Mouse (Mus musculus): Measurements from ENCODE around the gene Igf2r. TPM values are rescaled to one million over a fixed set of nuclear protein-coding genes. Genes with fewer than 3 reads are reported as not detected.
"Not testable (repeated sequence)": the region's sequence is repeated elsewhere in the genome, so short reads cannot be mapped to it uniquely, and the experiment has no call there.

Gene Igf2r
- polyA plus RNA-seq, 1 experiment from 2014 or later = 6.5 TPM

DNA sequence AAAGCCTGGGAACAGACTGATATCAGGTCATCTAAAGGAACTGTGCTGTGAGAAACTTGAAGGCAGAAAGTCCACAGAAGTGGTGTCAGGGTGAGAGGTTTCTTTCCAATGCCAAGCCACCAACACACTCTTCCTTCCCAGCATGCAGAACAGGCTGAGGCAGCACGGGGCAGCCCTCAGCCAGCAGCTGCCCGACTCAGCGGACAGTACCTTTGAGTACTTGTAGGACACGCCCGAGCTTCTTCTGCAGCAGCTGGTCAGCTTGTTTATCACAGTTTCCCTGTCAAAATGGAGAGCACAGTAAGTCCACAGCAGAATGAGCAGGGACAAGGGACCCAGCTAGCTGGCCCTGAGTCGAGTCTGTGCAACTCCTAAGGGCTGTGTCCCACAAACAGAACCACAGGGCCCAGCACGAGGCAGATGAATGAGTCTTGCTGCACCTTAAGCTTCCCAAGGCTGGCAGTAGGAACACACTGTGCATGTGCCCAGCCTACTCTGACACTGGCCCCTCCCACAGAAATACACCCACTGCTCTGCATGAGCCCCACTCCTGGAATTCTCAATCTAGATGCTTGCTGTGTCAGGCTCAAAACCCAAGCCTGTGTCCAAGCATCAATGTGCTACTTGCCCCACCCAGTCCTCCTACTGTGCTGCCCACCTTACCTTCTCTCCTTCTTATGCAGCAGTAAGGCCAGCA, 84.4 kb downstream of the Igf2r start:
- Histone ChIP-seq H3K27me3 (ENCODE audit: insufficient read depth, low read length) (no peaks in the 10 kb centered on the region), H3K9ac (replicated peaks) (no peak overlapping the region), H3K9me3 (ENCODE audit: low read length) (no peaks in the 10 kb centered on the region), H3K36me3 (replicated peaks; ENCODE audit: insufficient read depth, low read length) (peaks cover 36% of the 10 kb centered on the region), H3K4me2 (ENCODE audit: low read depth, low read length) (no peak overlapping the region), H3K4me3 (ENCODE audit: low read depth, low read length) (no peak overlapping the region), H3K27ac (ENCODE audit: low read depth) (no peak overlapping the region), H3K4me1 (ENCODE audit: insufficient read depth) (no peaks in the 10 kb centered on the region)
- DNase-seq = no peak
- 69% methylated on average over 7 of the region's 7 CpGs for WGBS (ENCODE audit: insufficient replicate concordance)
- TF ChIP-seq EP300 (IDR thresholded peaks at IDR 0.05; ENCODE audit: low read depth) = no peak
- no peak for TF ChIP-seq CTCF (IDR thresholded peaks at IDR 0.05; ENCODE audit: low read depth)
- no peak for ATAC-seq

DNA sequence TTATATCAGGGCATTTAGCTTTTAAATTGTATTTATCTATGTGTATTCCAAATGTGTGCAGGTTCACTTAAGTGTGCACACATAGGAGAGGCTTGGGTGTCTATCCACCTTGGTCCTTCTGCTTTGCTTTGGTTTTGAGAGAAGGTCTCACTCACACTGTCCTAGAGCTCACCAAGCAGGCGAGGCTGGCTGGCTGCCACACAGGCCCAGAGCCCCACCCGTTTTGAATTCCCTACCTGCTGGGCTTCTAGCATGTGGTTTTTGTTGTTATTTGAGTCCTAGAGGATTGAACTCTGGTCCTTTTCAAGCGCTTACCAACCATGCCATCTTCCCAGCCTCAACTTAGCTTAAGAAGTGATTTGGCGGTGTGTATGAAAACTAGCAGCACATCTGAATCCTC, 85.1 kb downstream of the Igf2r start:
- no peak for TF ChIP-seq CTCF (IDR thresholded peaks at IDR 0.05; ENCODE audit: low read depth)
- no peak for TF ChIP-seq EP300 (IDR thresholded peaks at IDR 0.05; ENCODE audit: low read depth)
- no peak overlapping the region for H3K27ac ChIP-seq (ENCODE audit: low read depth)
- peaks cover 31% of the 10 kb centered on the region for H3K36me3 ChIP-seq (replicated peaks; ENCODE audit: insufficient read depth, low read length)
- H3K27me3 ChIP-seq (ENCODE audit: insufficient read depth, low read length) = no peaks in the 10 kb centered on the region
- no peak overlapping the region for H3K9ac ChIP-seq (replicated peaks)
- ATAC-seq (no peak), DNase-seq (no peak)
- no peaks in the 10 kb centered on the region for H3K4me1 ChIP-seq (ENCODE audit: insufficient read depth)
- no peak overlapping the region for H3K4me2 ChIP-seq (ENCODE audit: low read depth, low read length)
- H3K9me3 ChIP-seq (ENCODE audit: low read length) = 0 out of 2 replicates have a peak, but pooled peaks cover 1% of the 10 kb centered on the region
- 81% methylated on average over 4 of the region's 4 CpGs for WGBS (ENCODE audit: insufficient replicate concordance)
- no peak overlapping the region for H3K4me3 ChIP-seq (ENCODE audit: low read depth, low read length)

DNA sequence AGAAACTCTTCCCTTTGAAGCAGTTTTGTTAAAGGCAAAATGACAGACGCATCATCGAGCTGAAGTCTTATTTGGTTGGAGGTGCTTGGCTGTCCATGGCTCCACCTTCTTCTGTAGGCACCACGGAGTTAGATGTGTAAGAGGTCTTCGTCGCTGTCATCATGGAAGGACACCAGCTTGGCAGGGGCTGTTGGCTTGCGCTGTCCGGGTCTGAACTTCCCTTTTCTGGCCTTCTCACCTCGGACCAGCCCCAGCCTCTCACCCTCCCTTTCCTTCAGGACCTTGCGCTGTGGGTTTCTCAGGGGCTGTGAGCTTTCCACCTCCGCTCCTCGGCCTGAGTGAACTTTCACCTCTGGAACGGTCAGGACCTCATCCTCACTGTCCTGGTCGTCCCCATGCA, 85.9 kb downstream of the Igf2r start:
- TF ChIP-seq CTCF (IDR thresholded peaks at IDR 0.05; ENCODE audit: low read depth) (no peak), EP300 (IDR thresholded peaks at IDR 0.05; ENCODE audit: low read depth) (no peak)
- no peak for ATAC-seq
- Histone ChIP-seq H3K4me3 (ENCODE audit: low read depth, low read length) (no peak overlapping the region), H3K9me3 (ENCODE audit: low read length) (0 out of 2 replicates have a peak, but pooled peaks cover 6% of the 10 kb centered on the region), H3K4me2 (ENCODE audit: low read depth, low read length) (no peak overlapping the region), H3K27ac (ENCODE audit: low read depth) (no peak overlapping the region), H3K9ac (replicated peaks) (no peak overlapping the region), H3K27me3 (ENCODE audit: insufficient read depth, low read length) (no peaks in the 10 kb centered on the region), H3K4me1 (ENCODE audit: insufficient read depth) (no peaks in the 10 kb centered on the region), H3K36me3 (replicated peaks; ENCODE audit: insufficient read depth, low read length) (peaks cover 25% of the 10 kb centered on the region)
- 73% methylated on average over 13 of the region's 13 CpGs for WGBS (ENCODE audit: insufficient replicate concordance)
- DNase-seq = no peak

DNA sequence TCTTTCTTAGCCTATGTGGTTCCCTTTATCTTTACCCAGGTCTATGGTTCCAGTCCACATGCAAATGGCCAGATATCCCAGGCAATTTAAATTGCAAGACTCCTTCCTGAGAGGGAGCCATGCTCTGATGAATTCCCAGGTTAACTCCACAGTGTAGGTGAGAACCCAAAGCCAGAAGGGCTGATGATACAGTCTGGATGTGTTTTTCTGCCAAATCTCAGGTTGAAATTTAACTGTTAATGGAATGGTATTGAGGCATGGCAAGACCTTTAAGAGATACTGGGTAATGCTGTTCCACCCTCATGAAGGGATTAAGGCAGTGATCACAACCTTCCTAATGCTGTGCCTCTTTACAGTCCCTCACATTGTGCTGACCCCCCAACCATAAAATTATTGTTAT, 91.2 kb downstream of the Igf2r start:
- TF ChIP-seq EP300 (IDR thresholded peaks at IDR 0.05; ENCODE audit: low read depth) = no peak
- no peak for TF ChIP-seq CTCF (IDR thresholded peaks at IDR 0.05; ENCODE audit: low read depth)
- Histone ChIP-seq H3K9ac (replicated peaks) (no peak overlapping the region), H3K36me3 (replicated peaks; ENCODE audit: insufficient read depth, low read length) (peaks cover 5% of the 10 kb centered on the region; the same call in 1 of the 2 replicates), H3K27ac (ENCODE audit: low read depth) (no peak overlapping the region), H3K4me1 (ENCODE audit: insufficient read depth) (peaks cover 5% of the 10 kb centered on the region; the same call in 1 of the 2 replicates), H3K4me3 (ENCODE audit: low read depth, low read length) (no peak overlapping the region), H3K9me3 (ENCODE audit: low read length) (0 out of 2 replicates have a peak, but pooled peaks cover 6% of the 10 kb centered on the region), H3K27me3 (ENCODE audit: insufficient read depth, low read length) (no peaks in the 10 kb centered on the region), H3K4me2 (ENCODE audit: low read depth, low read length) (no peak overlapping the region)
- no peak for ATAC-seq
- DNase-seq = no peak

DNA sequence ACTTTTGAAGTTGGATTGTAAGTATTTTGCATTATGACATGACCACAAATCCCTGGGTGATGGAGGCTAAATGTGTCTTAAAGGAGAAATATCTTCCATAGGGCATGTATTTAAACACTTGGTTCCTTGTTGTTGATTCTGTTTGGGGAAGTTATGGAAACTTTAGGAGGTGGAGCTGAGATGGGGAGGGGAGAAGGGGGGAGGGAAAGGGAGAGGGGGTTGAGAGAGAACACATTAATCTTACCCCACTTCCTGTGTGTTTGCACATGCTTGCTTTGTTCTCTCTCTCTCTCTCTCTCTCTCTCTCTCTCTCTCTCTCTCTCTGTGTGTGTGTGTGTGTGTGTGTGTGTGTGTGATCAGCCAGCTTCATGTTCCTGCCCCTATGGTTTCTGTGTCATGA, 92.3 kb downstream of the Igf2r start:
- Histone ChIP-seq H3K9ac (replicated peaks) (no peak overlapping the region), H3K27me3 (ENCODE audit: insufficient read depth, low read length) (no peaks in the 10 kb centered on the region), H3K4me2 (ENCODE audit: low read depth, low read length) (no peak overlapping the region), H3K4me3 (ENCODE audit: low read depth, low read length) (no peak overlapping the region), H3K9me3 (ENCODE audit: low read length) (0 out of 2 replicates have a peak, but pooled peaks cover 6% of the 10 kb centered on the region), H3K27ac (ENCODE audit: low read depth) (no peak overlapping the region), H3K4me1 (ENCODE audit: insufficient read depth) (peaks cover 5% of the 10 kb centered on the region; the same call in 1 of the 2 replicates), H3K36me3 (replicated peaks; ENCODE audit: insufficient read depth, low read length) (no peaks in the 10 kb centered on the region)
- no peak for TF ChIP-seq CTCF (IDR thresholded peaks at IDR 0.05; ENCODE audit: low read depth)
- TF ChIP-seq EP300 (IDR thresholded peaks at IDR 0.05; ENCODE audit: low read depth) = no peak
- no peak for ATAC-seq
- no peak for DNase-seq

DNA sequence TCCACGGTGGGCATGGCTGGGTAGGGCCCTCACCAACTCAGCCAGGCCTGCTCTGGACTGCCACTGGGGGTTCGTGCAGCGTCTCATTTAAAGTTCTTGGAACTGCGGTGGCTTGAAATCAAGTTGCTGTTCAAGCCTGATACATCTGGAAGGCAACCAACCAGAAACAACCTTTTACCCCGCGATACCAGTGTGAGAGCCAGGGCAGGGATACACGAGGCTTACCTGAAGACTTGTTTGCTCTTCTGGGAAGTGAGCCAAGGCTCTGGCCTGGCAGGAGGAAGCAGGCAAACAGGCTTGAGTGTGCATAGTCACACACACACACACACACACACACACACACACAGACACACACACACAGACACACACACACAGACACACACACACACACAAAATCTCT, 93.8 kb downstream of the Igf2r start, which contains the start of gene Slc22a1:
Slc22a1 (minus strand) TSS at position 184 of the 400 bp plus-strand sequence.
- H3K4me2 ChIP-seq (ENCODE audit: low read depth, low read length) = no peak within 1 kb of the TSS
- no peak within 1 kb of the TSS for H3K27ac ChIP-seq (ENCODE audit: low read depth)
- WGBS (ENCODE audit: insufficient replicate concordance) = 64% methylated on average over 7 of the region's 7 CpGs
- no peaks in the 10 kb centered on the region for H3K36me3 ChIP-seq (replicated peaks; ENCODE audit: insufficient read depth, low read length)
- H3K27me3 ChIP-seq (ENCODE audit: insufficient read depth, low read length) = no peaks in the 10 kb centered on the region
- 0 out of 2 replicates have a peak, but pooled peaks cover 6% of the 10 kb centered on the region for H3K9me3 ChIP-seq (ENCODE audit: low read length)
- TF ChIP-seq EP300 (IDR thresholded peaks at IDR 0.05; ENCODE audit: low read depth) (no peak), CTCF (IDR thresholded peaks at IDR 0.05; ENCODE audit: low read depth) (no peak)
- H3K4me3 ChIP-seq (ENCODE audit: low read depth, low read length) = no peak within 1 kb of the TSS
- peaks cover 11% of the 10 kb centered on the region; the same call in 1 of the 2 replicates for H3K4me1 ChIP-seq (ENCODE audit: insufficient read depth)
- peak; percentile 79 for ATAC-seq
- H3K9ac ChIP-seq (replicated peaks) = no peak within 1 kb of the TSS
- DNase-seq = peak; percentile 44

DNA sequence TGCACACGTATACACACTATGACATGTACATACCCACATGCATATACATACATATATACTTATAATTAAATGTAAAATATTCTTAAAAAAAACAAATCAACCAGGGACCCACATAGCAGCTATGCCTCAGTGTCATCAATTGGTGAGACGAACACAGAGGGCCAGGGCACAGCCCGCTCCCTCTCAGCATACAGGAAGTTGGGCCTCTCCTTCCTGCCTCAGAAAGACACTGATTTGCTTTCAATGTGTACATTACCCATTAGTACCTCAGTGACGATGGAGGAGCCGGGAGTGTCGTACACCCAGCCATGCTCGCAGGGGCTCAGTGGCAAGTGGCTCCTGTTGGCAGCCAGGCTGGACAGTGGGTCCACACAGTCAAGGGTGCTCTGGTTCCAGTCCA, 94.5 kb downstream of the Igf2r start:
- not testable (repeated sequence) for H3K27ac ChIP-seq (ENCODE audit: low read depth); ATAC-seq; H3K9me3 ChIP-seq (ENCODE audit: low read length); H3K27me3 ChIP-seq (ENCODE audit: insufficient read depth, low read length); H3K4me2 ChIP-seq (ENCODE audit: low read depth, low read length); H3K9ac ChIP-seq (replicated peaks); H3K36me3 ChIP-seq (replicated peaks; ENCODE audit: insufficient read depth, low read length); DNase-seq; H3K4me3 ChIP-seq (ENCODE audit: low read depth, low read length)
- H3K4me1 ChIP-seq (ENCODE audit: insufficient read depth) = peaks cover 12% of the 10 kb centered on the region
- 64% methylated on average over 7 of the region's 7 CpGs for WGBS (ENCODE audit: insufficient replicate concordance)
